Mouse (Mus musculus): ENCODE measurements around the gene Gm20388. TPM values are rescaled to one million over a fixed set of nuclear protein-coding genes. Genes with fewer than 3 reads are reported as not detected.
A peak's percentile ranks its signal among the peaks of the same experiment; 100 is the strongest.

Gene Gm20388
- polyA plus RNA-seq, 1 experiment from 2014 or later: 12.4 TPM

GRCm38 (mm10) chr8:124375727-124376126, 4465.1 kb downstream of the Gm20388 start:
- Histone ChIP-seq H3K4me1 (ENCODE audit: control insufficient read depth, insufficient read depth, low read depth, low read length) (no peaks in the 10 kb centered on the region), H3K4me2 (ENCODE audit: low read length) (no peak overlapping the region), H3K9ac (ENCODE audit: low read depth, low read length) (no peak overlapping the region), H3K9me3 (ENCODE audit: control insufficient read depth, low read length) (no peaks in the 10 kb centered on the region), H3K27ac (ENCODE audit: low read depth, low read length) (no peak overlapping the region), H3K27me3 (replicated peaks; ENCODE audit: control insufficient read depth, insufficient read depth, low read length) (no peaks in the 10 kb centered on the region), H3K36me3 (ENCODE audit: control insufficient read depth, insufficient read depth, low read length) (no peaks in the 10 kb centered on the region), H3K4me3 (ENCODE audit: low read length) (no peak overlapping the region)
- WGBS: 86% methylated on average over 9 of the region's 9 CpGs
- no peak for ATAC-seq

- no peaks in the 10 kb centered on the region for H3K27me3 ChIP-seq (replicated peaks; ENCODE audit: control insufficient read depth, insufficient read depth, low read length)
Measured at GRCm38 (mm10) chr8:124376406-124376805, 4465.8 kb downstream of the Gm20388 start.

GRCm38 (mm10) chr8:124379289-124379688, 4468.6 kb downstream of the Gm20388 start:
- H3K27me3 ChIP-seq (replicated peaks; ENCODE audit: control insufficient read depth, insufficient read depth, low read length): no peaks in the 10 kb centered on the region
- no peak overlapping the region for H3K4me2 ChIP-seq (ENCODE audit: low read length)
- no peaks in the 10 kb centered on the region for H3K36me3 ChIP-seq (ENCODE audit: control insufficient read depth, insufficient read depth, low read length)
- H3K9ac ChIP-seq (ENCODE audit: low read depth, low read length): no peak overlapping the region
- no peak overlapping the region for H3K4me3 ChIP-seq (ENCODE audit: low read length)
- WGBS: 71% methylated on average over 6 of the region's 6 CpGs
- no peaks in the 10 kb centered on the region for H3K9me3 ChIP-seq (ENCODE audit: control insufficient read depth, low read length)
- no peak for ATAC-seq
- H3K4me1 ChIP-seq (ENCODE audit: control insufficient read depth, insufficient read depth, low read depth, low read length): no peaks in the 10 kb centered on the region
- no peak overlapping the region for H3K27ac ChIP-seq (ENCODE audit: low read depth, low read length)

More at GRCm38 (mm10) chr8:124376406-124376805, 4465.8 kb downstream of the Gm20388 start:
- Histone ChIP-seq H3K4me2 (ENCODE audit: low read length) (no peak overlapping the region), H3K36me3 (ENCODE audit: control insufficient read depth, insufficient read depth, low read length) (no peaks in the 10 kb centered on the region), H3K4me1 (ENCODE audit: control insufficient read depth, insufficient read depth, low read depth, low read length) (no peaks in the 10 kb centered on the region), H3K4me3 (ENCODE audit: low read length) (no peak overlapping the region), H3K9me3 (ENCODE audit: control insufficient read depth, low read length) (no peaks in the 10 kb centered on the region), H3K27ac (ENCODE audit: low read depth, low read length) (no peak overlapping the region), H3K9ac (ENCODE audit: low read depth, low read length) (no peak overlapping the region)
- 95% methylated on average over 12 of the region's 12 CpGs for WGBS
- ATAC-seq: no peak

- H3K4me3 ChIP-seq (ENCODE audit: low read length): no peak overlapping the region
- no peaks in the 10 kb centered on the region for H3K27me3 ChIP-seq (replicated peaks; ENCODE audit: control insufficient read depth, insufficient read depth, low read length)
- 35% methylated on average over 10 of the region's 10 CpGs for WGBS
- no peak overlapping the region for H3K4me2 ChIP-seq (ENCODE audit: low read length)
- H3K9me3 ChIP-seq (ENCODE audit: control insufficient read depth, low read length): no peaks in the 10 kb centered on the region
- H3K4me1 ChIP-seq (ENCODE audit: control insufficient read depth, insufficient read depth, low read depth, low read length): no peaks in the 10 kb centered on the region
- peak overlapping the region; percentile 61 for H3K27ac ChIP-seq (ENCODE audit: low read depth, low read length)
- H3K36me3 ChIP-seq (ENCODE audit: control insufficient read depth, insufficient read depth, low read length): no peaks in the 10 kb centered on the region
- peak; percentile 46; the same call in 1 of the 2 replicates for ATAC-seq
- no peak overlapping the region for H3K9ac ChIP-seq (ENCODE audit: low read depth, low read length)
Measured at GRCm38 (mm10) chr8:124382235-124382634, 4471.6 kb downstream of the Gm20388 start.

- no peak for ATAC-seq
Measured at GRCm38 (mm10) chr8:124384336-124384735, 4473.7 kb downstream of the Gm20388 start.

GRCm38 (mm10) chr8:124386225-124386899, 4475.7 kb downstream of the Gm20388 start:
- ATAC-seq: peak; percentile 63
- Histone ChIP-seq H3K4me2 (ENCODE audit: low read length) (no peak overlapping the region), H3K27ac (ENCODE audit: low read depth, low read length) (no peak overlapping the region)

More at GRCm38 (mm10) chr8:124384336-124384735, 4473.7 kb downstream of the Gm20388 start:
- Histone ChIP-seq H3K36me3 (ENCODE audit: control insufficient read depth, insufficient read depth, low read length) (no peaks in the 10 kb centered on the region), H3K4me2 (ENCODE audit: low read length) (no peak overlapping the region), H3K4me1 (ENCODE audit: control insufficient read depth, insufficient read depth, low read depth, low read length) (no peaks in the 10 kb centered on the region), H3K9me3 (ENCODE audit: control insufficient read depth, low read length) (no peaks in the 10 kb centered on the region), H3K9ac (ENCODE audit: low read depth, low read length) (no peak overlapping the region), H3K27ac (ENCODE audit: low read depth, low read length) (no peak overlapping the region), H3K27me3 (replicated peaks; ENCODE audit: control insufficient read depth, insufficient read depth, low read length) (no peaks in the 10 kb centered on the region), H3K4me3 (ENCODE audit: low read length) (no peak overlapping the region)
- WGBS: 90% methylated on average over 19 of the region's 19 CpGs

GRCm38 (mm10) chr8:124389495-124389894, 4478.9 kb downstream of the Gm20388 start:
- ATAC-seq: no peak

More at GRCm38 (mm10) chr8:124386225-124386899, 4475.7 kb downstream of the Gm20388 start:
- no peaks in the 10 kb centered on the region for H3K27me3 ChIP-seq (replicated peaks; ENCODE audit: control insufficient read depth, insufficient read depth, low read length)
- no peak overlapping the region for H3K4me3 ChIP-seq (ENCODE audit: low read length)
- H3K9me3 ChIP-seq (ENCODE audit: control insufficient read depth, low read length): no peaks in the 10 kb centered on the region
- no peaks in the 10 kb centered on the region for H3K36me3 ChIP-seq (ENCODE audit: control insufficient read depth, insufficient read depth, low read length)
- 69% methylated on average over 23 of the region's 23 CpGs for WGBS
- H3K4me1 ChIP-seq (ENCODE audit: control insufficient read depth, insufficient read depth, low read depth, low read length): no peaks in the 10 kb centered on the region
- no peak overlapping the region for H3K9ac ChIP-seq (ENCODE audit: low read depth, low read length)

GRCm38 (mm10) chr8:124391191-124391590, 4480.6 kb downstream of the Gm20388 start:
- H3K9ac ChIP-seq (ENCODE audit: low read depth, low read length): no peak overlapping the region
- no peak overlapping the region for H3K27ac ChIP-seq (ENCODE audit: low read depth, low read length)
- 85% methylated on average over 7 of the region's 7 CpGs for WGBS
- no peak for ATAC-seq
- H3K4me2 ChIP-seq (ENCODE audit: low read length): no peak overlapping the region
- no peaks in the 10 kb centered on the region for H3K27me3 ChIP-seq (replicated peaks; ENCODE audit: control insufficient read depth, insufficient read depth, low read length)
- H3K9me3 ChIP-seq (ENCODE audit: control insufficient read depth, low read length): no peaks in the 10 kb centered on the region
- no peaks in the 10 kb centered on the region for H3K36me3 ChIP-seq (ENCODE audit: control insufficient read depth, insufficient read depth, low read length)
- no peak overlapping the region for H3K4me3 ChIP-seq (ENCODE audit: low read length)
- no peaks in the 10 kb centered on the region for H3K4me1 ChIP-seq (ENCODE audit: control insufficient read depth, insufficient read depth, low read depth, low read length)

More at GRCm38 (mm10) chr8:124389495-124389894, 4478.9 kb downstream of the Gm20388 start:
- Histone ChIP-seq H3K4me2 (ENCODE audit: low read length) (no peak overlapping the region), H3K9me3 (ENCODE audit: control insufficient read depth, low read length) (no peaks in the 10 kb centered on the region), H3K27me3 (replicated peaks; ENCODE audit: control insufficient read depth, insufficient read depth, low read length) (no peaks in the 10 kb centered on the region), H3K9ac (ENCODE audit: low read depth, low read length) (no peak overlapping the region), H3K4me1 (ENCODE audit: control insufficient read depth, insufficient read depth, low read depth, low read length) (no peaks in the 10 kb centered on the region), H3K36me3 (ENCODE audit: control insufficient read depth, insufficient read depth, low read length) (no peaks in the 10 kb centered on the region), H3K27ac (ENCODE audit: low read depth, low read length) (no peak overlapping the region), H3K4me3 (ENCODE audit: low read length) (no peak overlapping the region)
- WGBS: 86% methylated on average over 11 of the region's 11 CpGs

- Histone ChIP-seq H3K27me3 (replicated peaks; ENCODE audit: control insufficient read depth, insufficient read depth, low read length) (no peaks in the 10 kb centered on the region), H3K36me3 (ENCODE audit: control insufficient read depth, insufficient read depth, low read length) (no peaks in the 10 kb centered on the region), H3K4me3 (ENCODE audit: low read length) (no peak overlapping the region), H3K4me1 (ENCODE audit: control insufficient read depth, insufficient read depth, low read depth, low read length) (no peaks in the 10 kb centered on the region), H3K9me3 (ENCODE audit: control insufficient read depth, low read length) (no peaks in the 10 kb centered on the region), H3K9ac (ENCODE audit: low read depth, low read length) (no peak overlapping the region), H3K4me2 (ENCODE audit: low read length) (no peak overlapping the region), H3K27ac (ENCODE audit: low read depth, low read length) (no peak overlapping the region)
- ATAC-seq: no peak
- WGBS: 51% methylated on average over 10 of the region's 10 CpGs
Measured at GRCm38 (mm10) chr8:124392271-124393012, 4481.8 kb downstream of the Gm20388 start.
